Mouse (Mus musculus) cerebellum, adult 11-12 months (tissue): Measurements from ENCODE around the gene Pmvk.

Source experiments
- DNase-seq: peaks from one replicate; pipeline ENCODE4 v3.0.0; 2022

The Pmvk gene

DNA sequence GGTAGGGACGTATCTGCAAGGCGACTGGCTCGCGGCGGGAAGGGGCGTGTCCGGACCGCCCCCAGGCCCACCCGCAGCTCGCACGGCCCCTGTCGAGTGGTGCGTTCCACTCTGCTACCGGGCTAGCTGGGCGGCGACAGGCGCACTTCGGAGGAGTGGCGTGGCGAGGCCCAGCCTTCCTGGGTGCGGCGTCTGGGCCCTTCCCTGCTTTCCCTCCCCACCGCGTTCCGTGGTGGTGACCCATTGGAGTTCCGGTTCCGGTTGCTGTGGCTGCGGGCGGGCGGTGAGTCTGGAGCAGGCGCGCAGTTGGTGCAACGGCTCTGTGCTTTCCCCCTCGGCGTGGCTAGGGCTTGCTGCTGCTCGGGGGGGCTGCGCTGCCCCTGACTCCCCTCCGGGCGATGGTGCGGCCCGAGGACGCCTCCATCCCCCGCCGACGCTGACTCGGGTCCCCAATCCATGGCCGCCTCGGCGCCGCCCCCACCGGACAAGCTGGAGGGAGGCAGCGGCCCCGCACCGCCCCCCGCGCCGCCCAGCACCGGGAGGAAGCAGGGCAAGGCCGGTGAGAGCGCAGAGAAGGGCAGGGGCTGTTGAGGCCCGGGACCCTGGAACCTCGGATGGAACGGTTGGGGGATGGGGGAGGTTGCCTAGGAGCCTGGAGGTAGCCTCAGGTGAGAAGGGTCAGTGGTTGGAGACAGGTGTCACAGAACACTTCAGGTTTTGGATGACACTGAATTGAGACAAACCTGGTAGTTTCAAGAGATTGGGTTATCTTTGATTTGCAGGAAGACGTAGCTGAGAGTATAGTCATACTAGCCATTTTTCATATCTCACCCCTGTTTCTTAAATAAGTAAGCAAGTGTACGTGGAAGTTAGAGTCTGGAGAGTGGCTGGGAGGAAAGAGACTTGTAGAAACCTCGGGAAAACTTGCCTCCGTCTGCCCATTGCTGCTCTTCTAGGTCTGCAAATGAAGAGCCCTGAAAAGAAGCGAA lies 23.9 kb upstream of the Pmvk start, which contains the start of gene Pygo2:
Gene Pygo2 (plus strand): TSS at position 44 of the 989 bp plus-strand sequence.
- DNase-seq: peak; percentile 95

DNA sequence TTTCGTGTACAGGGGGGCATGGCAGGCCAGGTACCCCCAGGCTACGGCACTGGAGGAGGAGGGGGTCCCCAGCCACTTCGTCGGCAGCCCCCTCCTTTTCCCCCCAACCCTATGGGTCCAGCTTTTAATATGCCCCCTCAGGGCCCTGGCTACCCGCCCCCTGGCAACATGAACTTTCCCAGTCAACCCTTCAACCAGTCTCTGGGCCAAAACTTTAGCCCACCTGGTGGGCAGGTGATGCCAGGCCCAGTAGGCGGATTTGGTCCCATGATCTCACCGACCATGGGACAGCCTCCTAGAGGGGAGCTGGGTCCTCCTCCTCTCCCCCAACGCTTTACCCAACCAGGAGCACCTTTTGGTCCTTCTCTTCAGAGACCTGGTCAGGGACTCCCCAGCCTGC lies 21.7 kb upstream of the Pmvk start:
- no peak for DNase-seq

GRCm38 (mm10) chr3:89434532-89434931 lies 19.8 kb upstream of the Pmvk start:
- DNase-seq: no peak

DNA sequence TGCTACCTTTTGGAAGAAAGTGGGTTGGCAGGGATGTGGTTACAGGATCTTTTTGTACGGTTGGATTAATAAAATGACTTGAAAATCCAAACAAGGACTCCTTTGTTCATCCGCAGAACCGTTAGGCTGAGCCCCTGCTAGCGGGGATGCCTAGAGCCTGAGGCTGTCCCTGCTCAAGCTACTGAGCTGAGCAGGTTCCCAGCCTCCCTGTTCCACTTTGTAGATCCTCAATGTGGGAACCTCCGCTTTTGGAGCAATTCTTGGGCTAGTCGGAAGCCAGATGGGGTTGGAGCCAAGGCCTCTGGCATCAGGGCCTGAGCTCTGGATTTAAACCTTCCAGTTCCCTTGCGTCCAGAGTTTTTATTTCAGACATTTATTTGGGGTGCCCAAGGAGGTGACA lies 19.3 kb upstream of the Pmvk start:
- DNase-seq: no peak

DNA sequence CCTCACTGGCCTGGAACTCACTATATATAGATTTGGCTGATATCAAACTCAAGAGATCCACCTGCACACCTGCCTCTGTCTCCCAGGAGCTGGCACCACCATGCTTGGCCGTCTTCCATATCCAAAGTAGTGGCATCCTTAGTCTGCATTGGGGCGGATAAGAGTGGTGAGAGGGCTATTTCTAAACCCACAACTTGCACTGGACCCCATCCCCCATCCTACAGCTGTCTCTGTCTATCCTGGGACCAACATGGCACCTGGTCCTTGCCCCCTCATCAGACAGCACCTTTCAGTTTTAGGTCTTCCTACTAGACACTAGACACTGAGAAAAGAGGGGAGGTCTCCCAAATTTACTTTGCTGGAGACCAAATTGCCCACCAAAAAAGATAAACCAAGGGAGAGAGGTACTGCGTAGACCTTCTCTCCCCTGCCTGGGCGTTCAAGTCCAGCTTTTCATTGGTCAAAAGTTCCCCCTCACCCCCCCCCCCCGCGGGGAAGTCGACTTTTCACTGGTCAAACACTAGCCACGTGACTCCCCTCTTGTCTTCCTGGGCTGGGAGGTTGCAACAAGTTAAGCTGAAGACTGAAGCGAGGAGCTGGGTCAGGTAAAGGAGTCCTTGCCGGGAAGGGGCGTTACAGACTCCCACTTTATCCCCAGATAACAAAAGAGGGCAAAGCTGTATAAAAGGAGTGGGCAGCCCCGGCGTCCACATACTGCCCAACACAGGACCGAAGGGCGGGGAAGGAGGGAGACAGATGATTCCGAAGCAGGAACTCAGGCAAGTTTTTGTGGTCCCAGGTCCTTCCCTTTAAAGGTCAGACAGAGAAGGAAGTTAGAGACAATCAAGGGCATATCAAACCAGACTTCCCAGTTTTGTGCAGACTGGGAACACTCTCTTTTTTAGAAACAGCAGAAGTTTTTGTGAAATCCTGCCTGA lies 17.9 kb upstream of the Pmvk start, which contains the start of gene Pbxip1:
Gene Pbxip1 (plus strand): TSS at position 531 of the 938 bp plus-strand sequence.
- DNase-seq: no peak

GRCm38 (mm10) chr3:89437269-89437668 lies 17.1 kb upstream of the Pmvk start:
- no peak for DNase-seq

- no peak for DNase-seq
Observed at GRCm38 (mm10) chr3:89440691-89441090, 13.7 kb upstream of the Pmvk start.

- DNase-seq: no peak
Observed at GRCm38 (mm10) chr3:89448720-89449537, 5.4 kb upstream of the Pmvk start.

DNA sequence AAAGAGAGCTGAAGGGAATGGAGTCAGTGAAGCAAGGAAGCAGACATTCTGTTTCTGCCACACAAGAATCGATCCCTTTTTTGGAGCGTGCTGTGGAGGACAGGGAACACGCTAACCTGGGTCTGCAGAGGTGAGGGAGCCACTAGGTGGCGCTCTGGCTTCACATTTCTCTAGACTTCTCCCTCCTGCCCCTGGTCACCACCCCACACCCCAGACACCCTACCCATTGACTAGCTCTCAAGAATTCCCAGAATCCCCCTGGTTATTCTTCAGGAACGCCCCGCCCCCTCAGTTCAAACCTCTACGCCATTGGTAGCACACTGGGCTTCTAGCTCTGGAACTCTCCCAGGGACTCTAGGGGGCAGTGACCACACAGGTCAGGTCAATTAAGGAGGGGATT lies 4.8 kb upstream of the Pmvk start:
- DNase-seq: peak; percentile 67

DNA sequence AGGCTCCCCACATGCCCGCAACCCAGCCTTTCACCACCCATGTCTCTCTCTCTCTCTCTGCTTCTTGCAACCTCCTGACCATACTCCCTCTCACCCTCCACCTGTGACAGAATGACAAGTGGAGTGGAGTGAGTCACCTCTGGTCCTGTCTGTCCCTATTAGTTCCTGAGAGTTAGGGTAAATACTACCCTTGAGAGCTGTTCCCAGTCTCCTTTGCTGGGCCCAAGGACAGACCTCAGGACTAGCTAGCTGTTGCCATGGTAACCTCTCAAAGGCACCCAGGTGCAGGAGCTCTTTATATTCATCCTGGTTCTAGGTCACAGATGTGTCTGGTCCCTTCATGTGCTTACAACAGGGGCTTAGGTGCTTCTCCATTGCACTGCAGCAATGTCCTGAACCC lies 2.4 kb upstream of the Pmvk start:
- no peak for DNase-seq

DNA sequence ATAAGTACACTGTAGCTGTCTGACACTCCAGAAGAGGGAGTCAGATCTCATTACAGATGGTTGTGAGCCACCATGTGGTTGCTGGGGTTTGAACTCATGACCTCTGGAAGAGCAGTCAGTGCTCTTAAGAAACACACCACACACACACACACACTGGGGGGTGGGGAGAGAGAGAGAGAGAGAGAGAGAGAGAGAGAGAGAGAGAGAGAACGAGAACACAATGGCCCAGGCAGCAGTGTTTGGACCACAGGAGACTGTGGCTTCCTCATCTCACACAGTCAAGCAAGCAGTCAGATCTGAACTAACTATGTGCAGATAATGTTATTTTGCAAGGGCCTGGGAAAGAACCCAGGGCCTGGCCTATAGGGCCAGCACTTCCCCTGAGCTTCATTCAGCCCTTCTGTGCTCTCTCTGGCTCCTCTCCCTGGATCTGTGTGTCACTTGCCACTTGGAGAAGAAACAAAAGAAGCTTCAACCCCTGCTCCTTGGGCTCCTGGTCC lies 1.5 kb downstream of the Pmvk start:
- DNase-seq: no peak

GRCm38 (mm10) chr3:89456726-89457665 lies 2.7 kb downstream of the Pmvk start:
- DNase-seq: peak; percentile 37

GRCm38 (mm10) chr3:89458372-89458964 lies 4.1 kb downstream of the Pmvk start:
- peak; percentile 27 for DNase-seq

- peak; percentile 85 for DNase-seq
Observed at GRCm38 (mm10) chr3:89458965-89459807, 4.8 kb downstream of the Pmvk start.

- DNase-seq: no peak
Observed at GRCm38 (mm10) chr3:89468268-89468667, 13.9 kb downstream of the Pmvk start.

DNA sequence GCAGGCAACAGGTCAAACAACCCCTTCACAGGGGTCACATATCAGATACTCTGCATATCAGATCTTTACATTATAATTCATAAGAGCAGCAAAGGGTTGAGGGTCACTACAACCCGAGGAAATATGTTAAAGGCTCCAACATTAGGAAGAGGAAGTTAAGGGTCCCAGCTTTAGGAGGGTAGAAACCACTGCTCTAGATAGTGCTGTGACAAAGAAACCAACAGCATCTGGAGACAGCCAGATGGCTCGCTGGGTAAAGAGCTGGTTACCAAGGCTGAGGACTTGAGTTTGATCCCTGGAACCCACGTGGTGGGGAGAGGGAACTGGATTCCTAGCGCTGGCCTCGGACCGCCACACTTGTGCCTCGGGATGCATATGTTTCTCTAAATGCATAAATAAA lies 17.9 kb downstream of the Pmvk start:
- DNase-seq: no peak

DNA sequence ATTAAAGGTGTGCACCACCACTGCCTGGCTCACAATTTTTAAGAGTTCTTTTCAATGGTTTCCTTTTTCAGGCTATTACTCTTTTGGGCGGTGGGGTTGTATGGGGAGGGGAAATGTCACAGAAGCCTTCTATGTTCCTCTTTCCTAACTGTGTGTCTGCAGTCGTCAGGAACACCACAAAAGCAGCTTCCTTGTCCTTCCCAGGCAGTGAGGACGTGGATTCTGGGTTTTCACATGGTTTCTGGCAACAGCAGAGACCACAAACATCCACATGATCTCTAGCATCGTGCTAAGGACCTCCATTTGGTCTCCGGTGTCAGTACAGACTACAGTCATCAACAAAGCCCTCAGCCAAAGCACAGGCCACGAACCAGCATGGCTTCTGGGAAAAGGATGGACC lies 19.5 kb downstream of the Pmvk start:
- no peak for DNase-seq

DNA sequence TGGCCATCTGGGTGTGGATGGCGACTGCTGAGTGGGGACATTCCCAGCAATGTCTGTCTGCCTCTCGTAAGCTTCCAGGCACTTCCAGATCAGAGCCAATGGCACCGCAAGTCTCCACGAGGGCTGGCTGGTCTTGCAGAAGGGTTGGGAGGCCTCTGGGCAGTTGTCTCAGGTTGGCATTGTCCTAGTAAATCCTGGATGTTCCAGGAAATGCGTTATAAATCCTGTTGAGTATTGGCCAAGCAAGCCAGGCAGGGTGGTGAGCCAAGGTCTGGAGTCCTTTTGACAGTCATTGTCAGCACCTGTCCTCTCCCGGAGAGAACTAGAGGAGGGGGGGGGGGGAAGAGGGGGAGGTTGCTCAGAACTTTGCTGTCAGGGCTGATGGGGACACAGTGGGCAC lies 24.7 kb downstream of the Pmvk start:
- no peak for DNase-seq

GRCm38 (mm10) chr3:89481488-89481887 lies 27.1 kb downstream of the Pmvk start:
- DNase-seq: no peak

GRCm38 (mm10) chr3:89482249-89482648 lies 27.9 kb downstream of the Pmvk start:
- no peak for DNase-seq
